ENCODE assay signal across 9 mouse cellular contexts in genomic region chr16:90621761-90622411, GRCm38 (mm10).
A peak's percentile ranks its signal among the peaks of the same experiment; 100 is the strongest.
DNase-seq lines count a peak whose midpoint lies in the region; ATAC-seq and TF ChIP-seq lines count a peak whose summit lies in the region.
"Had no signal": no experiment of that assay in that cellular context is flagged by ENCODE, and none has a peak within 500 bp of the region (broad histone marks: within the 10 kb centered on the region; RNA-seq: fewer than 3 reads in every experiment).

No protein-coding gene starts in this region.

- H3K9ac ChIP-seq in embryonic facial prominence, embryonic 11.5 days (replicated peaks; ENCODE audit: low read length) = no peak overlapping the region
- H3K9ac ChIP-seq in heart, embryonic 13.5 days = no peak overlapping the region
- H3K9ac ChIP-seq in stomach, postnatal 0 days (ENCODE audit: low read length) = no peak overlapping the region
- H3K9ac ChIP-seq: liver, embryonic 13.5 days had no signal

- no peak overlapping the region for H3K4me3 ChIP-seq in embryonic facial prominence, embryonic 11.5 days (ENCODE audit: low read depth, low read length)
- H3K4me3 ChIP-seq in heart, embryonic 13.5 days = no peak overlapping the region
- H3K4me3 ChIP-seq in stomach, postnatal 0 days (ENCODE audit: low read depth, low read length) = no peak overlapping the region
- H3K4me3 ChIP-seq: liver, embryonic 13.5 days had no signal

- WGBS in embryonic facial prominence, embryonic 11.5 days = 68% methylated on average over 13 of the region's 13 CpGs
- 72% methylated on average over 13 of the region's 13 CpGs for WGBS in heart, embryonic 13.5 days
- WGBS in stomach, postnatal 0 days = 56% methylated on average over 13 of the region's 13 CpGs

- no peaks in the 10 kb centered on the region for H3K27me3 ChIP-seq in embryonic facial prominence, embryonic 11.5 days (ENCODE audit: control insufficient read depth, insufficient read depth, low read length)
- H3K27me3 ChIP-seq in heart, embryonic 13.5 days (replicated peaks) = no peaks in the 10 kb centered on the region
- no peaks in the 10 kb centered on the region for H3K27me3 ChIP-seq in stomach, postnatal 0 days (ENCODE audit: control insufficient read depth, insufficient read depth, low read length)
- H3K27me3 ChIP-seq: liver, embryonic 13.5 days had no signal

- no peak overlapping the region for H3K4me2 ChIP-seq in embryonic facial prominence, embryonic 11.5 days (ENCODE audit: low read depth, low read length)
- H3K4me2 ChIP-seq in heart, embryonic 13.5 days = no peak overlapping the region
- H3K4me2 ChIP-seq in stomach, postnatal 0 days (replicated peaks; ENCODE audit: low read depth) = no peak overlapping the region
- H3K4me2 ChIP-seq: liver, embryonic 13.5 days had no signal

- no peak for ATAC-seq in embryonic facial prominence, embryonic 11.5 days (replicated peaks; ENCODE audit: insufficient number of reproducible peaks, low FRiP score, low TSS enrichment, low read depth)
- no peak for ATAC-seq in heart, embryonic 13.5 days (ENCODE audit: extremely low read depth, insufficient number of reproducible peaks, low FRiP score, low TSS enrichment)
- no peak for ATAC-seq in stomach, postnatal 0 days (ENCODE audit: low FRiP score, low TSS enrichment)
- no peak for ATAC-seq in megakaryocyte-erythroid progenitor cell, adult 5-6 weeks (replicated peaks; ENCODE audit: low FRiP score, low TSS enrichment, poor library complexity, severe bottlenecking)
- ATAC-seq in monocyte, adult 5-6 weeks (replicated peaks; ENCODE audit: insufficient number of reproducible peaks, low FRiP score, low TSS enrichment, poor library complexity, severe bottlenecking) = no peak

- no peak overlapping the region for H3K27ac ChIP-seq in embryonic facial prominence, embryonic 11.5 days (replicated peaks; ENCODE audit: low read depth, low read length)
- H3K27ac ChIP-seq in heart, embryonic 13.5 days (replicated peaks) = peak overlapping the region; percentile 29; the same call in 1 of the 2 replicates
- peak overlapping the region; percentile 58 for H3K27ac ChIP-seq in stomach, postnatal 0 days (replicated peaks)
- H3K27ac ChIP-seq: liver, embryonic 13.5 days had no signal

- no peaks in the 10 kb centered on the region for H3K9me3 ChIP-seq in embryonic facial prominence, embryonic 11.5 days (replicated peaks; ENCODE audit: control insufficient read depth, low read length)
- H3K9me3 ChIP-seq in heart, embryonic 13.5 days = no peaks in the 10 kb centered on the region
- H3K9me3 ChIP-seq in stomach, postnatal 0 days (ENCODE audit: control insufficient read depth, low read length) = no peaks in the 10 kb centered on the region
- H3K9me3 ChIP-seq: liver, embryonic 13.5 days had no signal

- H3K4me1 ChIP-seq in embryonic facial prominence, embryonic 11.5 days (ENCODE audit: control insufficient read depth, insufficient read depth, low read length) = peaks cover 4% of the 10 kb centered on the region; the same call in 1 of the 2 replicates
- H3K4me1 ChIP-seq in heart, embryonic 13.5 days = peaks cover 40% of the 10 kb centered on the region
- H3K4me1 ChIP-seq in stomach, postnatal 0 days (replicated peaks; ENCODE audit: control insufficient read depth, insufficient read depth) = peaks cover 2% of the 10 kb centered on the region
- H3K4me1 ChIP-seq: liver, embryonic 13.5 days had no signal

- no peak for TF ChIP-seq EP300 in stomach, postnatal 0 days (optimal IDR thresholded peaks at IDR 0.05)

- peak; percentile 27 for DNase-seq in lung, postnatal 10 days
- DNase-seq in lung, postnatal 25 days (ENCODE audit: low spot score) = no peak
- DNase-seq in embryonic facial prominence, embryonic 11.5 days (ENCODE audit: low spot score) = peak; percentile 53
- peak; percentile 76 to 97 for DNase-seq in left cerebral cortex, postnatal 25 days (ENCODE audit: low spot score in 2 of 2)
- no peak for DNase-seq in stomach, postnatal 0 days (ENCODE audit: low spot score)
- DNase-seq: liver, embryonic 13.5 days had no signal

- TF ChIP-seq CTCF in stomach, postnatal 0 days (IDR thresholded peaks at IDR 0.05; ENCODE audit: low read depth) = no peak

- intact Hi-C loops in left cerebral cortex, postnatal 25 days (cut with DNase I) = loop anchor here (1.0 to 5.0 kb wide), 6 partner anchors 45 to 235 kb away; no protein-coding TSS in a partner anchor

- no peaks in the 10 kb centered on the region for H3K36me3 ChIP-seq in embryonic facial prominence, embryonic 11.5 days (replicated peaks; ENCODE audit: control insufficient read depth, insufficient read depth, low read depth, low read length)
- no peaks in the 10 kb centered on the region for H3K36me3 ChIP-seq in heart, embryonic 13.5 days
- H3K36me3 ChIP-seq in stomach, postnatal 0 days (ENCODE audit: control insufficient read depth, insufficient read depth, low read length) = no peaks in the 10 kb centered on the region
- H3K36me3 ChIP-seq: liver, embryonic 13.5 days had no signal

Comparison
In these comparisons a context has a peak if more than half of its experiments do, and no peak if none do; other contexts are left out.
1. DNase-seq: peak in lung, postnatal 10 days (single experiment), embryonic facial prominence, embryonic 11.5 days (single experiment) and left cerebral cortex, postnatal 25 days (2 of 2); none in lung, postnatal 25 days (single experiment) and stomach, postnatal 0 days (single experiment).